Mouse (Mus musculus): ENCODE data around the gene Slc22a21. TPM values are rescaled to one million over a fixed set of nuclear protein-coding genes. Genes with fewer than 3 reads are reported as not detected.

Slc22a21 gene
- polyA plus RNA-seq, 1 experiment from 2014 or later, result 1.4 TPM

DNA sequence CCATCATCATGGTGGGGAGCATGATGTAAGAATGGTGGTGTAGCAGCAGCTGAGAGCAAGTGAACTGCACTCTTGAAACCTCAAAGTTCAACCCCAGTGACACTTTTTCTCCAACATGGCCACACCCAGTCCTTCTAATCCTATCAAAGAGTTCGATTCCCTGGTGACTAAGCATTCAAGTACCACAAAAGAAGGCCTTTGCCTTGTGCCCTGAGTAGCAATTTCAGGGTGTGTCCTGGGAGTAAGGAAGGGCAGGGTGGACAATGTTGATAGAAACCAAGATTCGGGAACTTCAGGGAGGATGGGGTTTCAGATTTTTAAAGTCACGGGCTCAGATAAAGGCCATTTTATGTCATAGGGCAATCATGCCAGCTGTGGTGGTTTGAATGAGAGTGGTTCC, 50.4 kb downstream of the Slc22a21 start:
- no peak overlapping the region for H3K4me2 ChIP-seq
- no peaks in the 10 kb centered on the region for H3K9me3 ChIP-seq (replicated peaks)
- no peak for ATAC-seq
- H3K4me1 ChIP-seq, result no peaks in the 10 kb centered on the region
- no peak overlapping the region for H3K4me3 ChIP-seq
- no peak overlapping the region for H3K27ac ChIP-seq
- WGBS (ENCODE audit: insufficient replicate concordance), result 67% methylated on average over 3 of the region's 3 CpGs
- no peak overlapping the region for H3K9ac ChIP-seq
- H3K36me3 ChIP-seq, result no peaks in the 10 kb centered on the region
- H3K27me3 ChIP-seq (replicated peaks), result no peaks in the 10 kb centered on the region; the same call in 1 of the 2 replicates

DNA sequence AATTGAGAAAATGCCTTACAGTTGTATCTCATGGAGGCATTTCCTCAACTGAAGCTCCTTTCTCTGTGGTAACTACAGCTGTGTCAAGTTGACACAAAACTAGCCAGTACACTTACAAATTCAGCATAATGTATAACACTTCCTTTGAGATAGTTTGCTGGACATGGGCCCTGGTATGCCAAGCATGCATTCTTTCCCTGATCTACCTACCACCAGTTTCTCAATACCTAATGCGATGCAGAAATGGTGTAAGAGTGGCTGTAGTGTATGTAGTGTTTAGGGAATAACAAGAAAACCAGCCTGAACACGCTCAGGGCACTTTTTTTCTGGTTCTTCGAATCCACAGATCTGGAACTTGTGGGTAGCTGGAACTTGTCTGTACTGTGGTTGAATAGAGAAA, 51.5 kb downstream of the Slc22a21 start:
- Histone ChIP-seq H3K9ac (no peak overlapping the region), H3K27me3 (replicated peaks) (no peaks in the 10 kb centered on the region; the same call in 1 of the 2 replicates), H3K4me1 (no peaks in the 10 kb centered on the region), H3K4me2 (no peak overlapping the region), H3K4me3 (no peak overlapping the region), H3K27ac (no peak overlapping the region), H3K9me3 (replicated peaks) (no peaks in the 10 kb centered on the region), H3K36me3 (no peaks in the 10 kb centered on the region)
- ATAC-seq, result no peak
- WGBS (ENCODE audit: insufficient replicate concordance), result 52% methylated on average over 3 of the region's 3 CpGs

DNA sequence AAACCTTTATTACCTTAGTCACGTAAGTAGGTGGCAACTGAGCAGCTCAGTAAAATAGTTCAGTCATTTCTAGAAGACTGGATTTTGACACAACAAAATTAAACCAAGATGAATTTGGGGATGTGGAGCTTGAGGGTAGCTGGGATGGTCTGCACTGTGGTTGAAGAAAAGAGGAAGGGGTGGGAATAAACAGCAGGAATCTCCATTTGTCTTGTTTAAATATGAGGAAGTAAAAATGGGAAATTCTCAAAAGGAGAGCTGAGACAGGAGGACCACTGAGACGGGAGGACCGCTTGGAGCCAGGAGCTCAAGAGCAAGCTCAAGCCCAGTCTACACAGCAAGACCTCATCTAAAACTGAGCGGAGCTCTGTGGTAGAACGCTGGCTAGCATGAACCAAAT, 53.8 kb downstream of the Slc22a21 start:
- H3K36me3 ChIP-seq, result no peaks in the 10 kb centered on the region
- WGBS (ENCODE audit: insufficient replicate concordance), result 62% methylated on average over 5 of the region's 5 CpGs
- no peaks in the 10 kb centered on the region for H3K9me3 ChIP-seq (replicated peaks)
- H3K4me2 ChIP-seq, result no peak overlapping the region
- no peak for ATAC-seq
- no peaks in the 10 kb centered on the region for H3K4me1 ChIP-seq
- no peak overlapping the region for H3K4me3 ChIP-seq
- H3K9ac ChIP-seq, result no peak overlapping the region
- H3K27ac ChIP-seq, result no peak overlapping the region
- no peaks in the 10 kb centered on the region; the same call in 1 of the 2 replicates for H3K27me3 ChIP-seq (replicated peaks)

DNA sequence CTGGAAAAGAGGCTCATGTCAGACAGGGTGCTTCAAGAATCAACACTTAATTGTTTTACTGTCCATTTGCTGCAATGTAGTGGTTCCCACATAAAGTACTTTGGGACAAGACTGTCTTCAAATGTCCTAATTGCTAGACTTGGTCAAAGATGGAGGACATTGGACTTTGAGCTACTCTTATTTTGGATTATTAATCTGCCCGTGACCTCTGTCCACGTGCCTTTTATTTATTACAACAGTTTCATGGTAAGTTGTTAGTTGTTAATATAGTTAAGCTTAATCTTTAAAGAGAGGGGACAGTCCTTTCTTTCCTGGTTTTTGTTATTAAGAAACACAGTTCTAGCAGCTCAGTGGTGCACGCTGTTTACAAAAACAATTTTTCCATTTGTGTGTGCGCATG, 61.3 kb downstream of the Slc22a21 start:
- Histone ChIP-seq H3K4me3 (no peak overlapping the region), H3K27ac (no peak overlapping the region), H3K36me3 (no peaks in the 10 kb centered on the region), H3K4me2 (no peak overlapping the region), H3K9ac (no peak overlapping the region), H3K4me1 (no peaks in the 10 kb centered on the region), H3K27me3 (replicated peaks) (no peaks in the 10 kb centered on the region; the same call in 1 of the 2 replicates), H3K9me3 (replicated peaks) (no peaks in the 10 kb centered on the region)
- no peak for ATAC-seq
- WGBS (ENCODE audit: insufficient replicate concordance), result 84% methylated on average over 4 of the region's 4 CpGs

DNA sequence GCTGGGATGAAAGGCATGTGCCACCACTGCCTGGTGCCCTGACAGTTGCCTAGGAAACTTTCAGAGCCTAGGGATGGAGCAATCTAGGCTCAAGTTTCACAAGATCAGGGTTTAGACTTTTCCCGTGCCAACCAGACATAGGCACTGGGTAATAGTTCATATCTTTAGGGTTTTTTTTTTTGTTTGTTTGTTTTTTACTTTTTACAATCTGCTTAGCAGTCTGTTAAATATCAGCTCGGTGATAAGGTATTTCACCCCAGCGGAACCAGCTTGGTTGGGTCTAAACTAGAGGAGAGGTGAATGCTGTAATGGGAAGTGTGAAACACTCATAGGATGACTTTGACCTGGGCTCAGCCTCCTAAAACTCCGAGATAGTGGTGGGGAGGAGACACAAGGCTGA, 69.1 kb downstream of the Slc22a21 start:
- WGBS (ENCODE audit: insufficient replicate concordance), result 57% methylated on average over 4 of the region's 4 CpGs
- Histone ChIP-seq H3K27me3 (replicated peaks) (peaks cover 6% of the 10 kb centered on the region; the same call in 1 of the 2 replicates), H3K36me3 (no peaks in the 10 kb centered on the region), H3K4me3 (no peak overlapping the region), H3K27ac (no peak overlapping the region), H3K4me1 (no peaks in the 10 kb centered on the region), H3K9me3 (replicated peaks) (no peaks in the 10 kb centered on the region), H3K4me2 (no peak overlapping the region), H3K9ac (no peak overlapping the region)
- ATAC-seq, result no peak

DNA sequence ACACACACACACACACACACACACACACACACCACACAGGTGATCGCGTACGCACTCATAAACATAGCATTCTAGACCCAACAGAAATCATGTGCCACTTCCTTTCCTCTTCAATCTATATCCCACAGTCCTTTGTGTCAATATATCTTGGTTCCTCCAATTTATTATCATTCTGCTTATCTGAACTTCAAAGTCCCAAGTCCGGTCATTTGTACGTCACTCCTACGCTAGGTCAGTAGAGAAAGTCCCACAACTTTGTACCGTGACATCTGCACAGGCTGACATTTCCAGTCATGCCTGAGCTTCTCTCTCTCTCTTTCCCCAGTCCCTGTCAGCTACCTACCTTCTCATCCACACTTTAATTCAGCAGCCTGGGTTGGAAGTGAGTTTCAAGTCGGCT, 71.4 kb downstream of the Slc22a21 start:
- Histone ChIP-seq H3K4me1 (no peaks in the 10 kb centered on the region), H3K4me2 (no peak overlapping the region), H3K27ac (no peak overlapping the region), H3K9ac (no peak overlapping the region), H3K36me3 (no peaks in the 10 kb centered on the region), H3K9me3 (replicated peaks) (no peaks in the 10 kb centered on the region), H3K27me3 (replicated peaks) (peaks cover 6% of the 10 kb centered on the region; the same call in 1 of the 2 replicates), H3K4me3 (no peak overlapping the region)
- ATAC-seq, result no peak
- WGBS (ENCODE audit: insufficient replicate concordance), result 62% methylated on average over 8 of the region's 8 CpGs

DNA sequence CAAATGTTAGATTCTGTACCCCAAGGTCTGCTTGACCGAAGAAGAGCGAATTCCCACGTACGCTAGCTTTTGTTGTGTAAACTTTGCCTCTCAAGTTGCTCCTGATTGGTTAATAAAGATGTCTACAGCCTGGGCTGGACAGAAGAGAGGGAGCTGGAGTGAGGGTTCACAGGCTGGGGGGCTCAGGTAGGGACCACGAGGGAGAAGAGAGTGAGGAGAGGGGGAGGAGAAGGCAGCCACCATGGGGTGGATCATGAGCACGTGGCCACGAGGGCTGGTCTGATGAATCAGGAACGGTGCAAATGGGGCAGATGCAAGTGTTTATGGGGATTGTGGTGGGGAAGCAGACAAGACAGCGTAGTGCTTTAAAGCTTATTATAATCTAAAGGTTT, 75.6 kb downstream of the Slc22a21 start:
- no peak for ATAC-seq
- no peak overlapping the region for H3K27ac ChIP-seq
- WGBS (ENCODE audit: insufficient replicate concordance), result 70% methylated on average over 9 of the region's 9 CpGs

DNA sequence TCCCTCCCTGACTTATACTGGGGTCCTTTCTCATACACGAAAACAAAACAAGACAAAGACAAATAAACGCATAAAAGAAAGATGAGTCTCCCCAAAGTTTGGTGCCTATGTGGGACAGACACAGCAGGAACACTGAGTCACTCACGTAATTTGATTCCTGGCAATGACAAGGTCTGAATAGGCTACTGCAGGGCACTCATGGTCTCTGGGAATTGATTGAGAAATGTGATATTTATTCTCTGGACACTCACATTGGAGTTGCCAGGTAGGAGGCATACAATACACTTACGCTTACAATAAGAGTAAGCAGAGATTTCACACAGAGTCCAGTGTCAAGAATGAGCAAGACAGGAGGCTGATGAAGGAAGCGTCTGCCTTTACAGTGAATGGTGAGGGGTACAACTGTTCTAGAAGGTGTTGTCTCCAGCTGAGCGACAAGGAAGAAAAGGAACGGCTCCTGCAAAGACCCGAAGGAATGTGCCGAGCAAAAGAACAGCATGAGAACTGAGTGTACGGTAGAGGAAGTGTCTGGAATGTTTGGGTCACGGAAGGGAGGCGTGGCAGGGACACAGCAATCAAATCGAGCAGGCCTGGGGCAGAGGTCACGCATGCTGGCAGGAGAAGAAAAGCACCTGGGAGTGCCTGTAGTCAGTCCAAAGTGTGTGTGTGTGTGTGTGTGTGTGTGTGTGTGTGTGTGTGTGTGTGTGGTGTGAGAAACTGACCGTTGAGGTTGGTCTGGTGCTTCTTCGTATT, 76.2 kb downstream of the Slc22a21 start:
- no peak overlapping the region for H3K27ac ChIP-seq
- H3K4me1 ChIP-seq, result no peaks in the 10 kb centered on the region
- no peaks in the 10 kb centered on the region for H3K36me3 ChIP-seq
- H3K4me3 ChIP-seq, result no peak overlapping the region
- no peak overlapping the region for H3K4me2 ChIP-seq
- no peaks in the 10 kb centered on the region for H3K9me3 ChIP-seq (replicated peaks)
- ATAC-seq, result 0 out of 2 replicates have a peak, but pooled peaks have one; percentile 27
- 54% methylated on average over 16 of the region's 16 CpGs for WGBS (ENCODE audit: insufficient replicate concordance)
- H3K27me3 ChIP-seq (replicated peaks), result 0 out of 2 replicates have a peak, but pooled peaks cover under 1% of the 10 kb centered on the region
- H3K9ac ChIP-seq, result no peak overlapping the region

More for the DNA sequence above, 75.6 kb downstream of the Slc22a21 start:
- Histone ChIP-seq H3K9ac (no peak overlapping the region), H3K36me3 (no peaks in the 10 kb centered on the region), H3K9me3 (replicated peaks) (no peaks in the 10 kb centered on the region), H3K4me1 (no peaks in the 10 kb centered on the region), H3K4me3 (no peak overlapping the region), H3K27me3 (replicated peaks) (0 out of 2 replicates have a peak, but pooled peaks cover 6% of the 10 kb centered on the region), H3K4me2 (no peak overlapping the region)

DNA sequence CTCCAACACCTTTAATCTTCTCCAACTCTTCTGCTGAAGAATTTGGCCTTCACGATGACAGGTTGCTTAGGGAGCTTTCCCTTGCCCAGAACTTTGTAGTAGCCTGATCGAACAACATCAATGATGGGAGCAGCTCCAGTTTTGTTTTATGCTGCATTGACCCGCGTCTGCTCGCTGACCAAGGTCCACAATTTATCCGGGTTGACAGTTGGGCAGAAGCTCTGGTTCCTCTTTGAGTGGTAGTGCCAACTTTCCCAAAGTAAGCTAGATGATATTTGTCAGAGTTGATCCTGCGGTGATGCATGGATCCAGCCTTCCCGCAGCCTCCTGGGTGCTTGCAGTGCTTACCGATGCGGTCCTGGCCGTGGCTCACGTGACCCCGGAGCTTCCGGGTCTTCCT, 77.4 kb downstream of the Slc22a21 start:
- H3K27ac ChIP-seq, result no peak overlapping the region
- no peaks in the 10 kb centered on the region for H3K27me3 ChIP-seq (replicated peaks)
- no peaks in the 10 kb centered on the region for H3K36me3 ChIP-seq
- no peak overlapping the region for H3K9ac ChIP-seq
- no peak for ATAC-seq
- WGBS (ENCODE audit: insufficient replicate concordance), result 78% methylated on average over 14 of the region's 14 CpGs
- H3K4me3 ChIP-seq, result no peak overlapping the region
- no peak overlapping the region for H3K4me2 ChIP-seq
- H3K4me1 ChIP-seq, result no peaks in the 10 kb centered on the region
- H3K9me3 ChIP-seq (replicated peaks), result no peaks in the 10 kb centered on the region

DNA sequence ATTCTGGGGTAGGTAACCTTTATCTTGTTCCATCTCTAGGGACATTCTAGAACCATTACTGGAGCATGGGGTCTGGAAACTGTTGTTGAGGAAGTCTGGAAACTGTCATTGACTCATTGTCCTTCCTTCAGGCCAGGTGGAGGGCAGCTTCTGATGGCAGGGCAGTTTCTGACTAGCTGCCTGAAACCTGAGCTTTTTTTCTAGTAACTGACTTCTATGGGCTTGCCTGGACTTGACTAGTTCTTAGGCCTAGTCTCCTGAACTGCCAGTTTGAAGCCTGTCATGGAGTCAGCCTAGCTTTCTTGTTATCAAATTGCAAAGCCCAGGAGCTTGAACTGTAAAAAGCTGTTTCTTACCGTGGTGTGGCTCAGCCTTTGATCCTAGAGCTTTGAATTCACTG, 79.1 kb downstream of the Slc22a21 start:
- H3K27me3 ChIP-seq (replicated peaks), result no peaks in the 10 kb centered on the region
- H3K36me3 ChIP-seq, result no peaks in the 10 kb centered on the region
- no peak for ATAC-seq
- H3K27ac ChIP-seq, result no peak overlapping the region
- H3K4me3 ChIP-seq, result no peak overlapping the region
- H3K4me1 ChIP-seq, result no peaks in the 10 kb centered on the region
- no peak overlapping the region for H3K9ac ChIP-seq
- H3K9me3 ChIP-seq (replicated peaks), result no peaks in the 10 kb centered on the region
- H3K4me2 ChIP-seq, result no peak overlapping the region
- WGBS (ENCODE audit: insufficient replicate concordance), result 69% methylated on average over 1 of the region's 1 CpGs

DNA sequence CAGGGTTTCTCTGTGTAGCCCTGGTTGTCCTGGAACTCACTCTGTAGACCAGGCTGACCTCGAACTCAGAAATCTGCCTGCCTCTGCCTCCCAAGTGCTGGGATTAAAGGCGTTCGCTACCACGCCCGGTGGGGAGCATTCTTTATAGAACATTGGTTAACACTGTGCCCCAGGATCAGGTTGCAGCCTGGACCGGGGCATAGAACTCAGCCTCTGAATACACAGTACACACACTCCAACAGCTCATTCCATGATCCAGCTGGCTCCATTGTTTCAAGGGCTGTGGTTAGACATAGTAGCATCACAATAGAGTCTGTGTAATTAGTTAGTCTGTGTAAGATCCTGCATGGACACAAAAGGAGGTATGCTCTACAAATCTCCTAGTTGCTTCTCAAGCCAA, 80.2 kb downstream of the Slc22a21 start:
- WGBS (ENCODE audit: insufficient replicate concordance), result 65% methylated on average over 6 of the region's 6 CpGs
- H3K27me3 ChIP-seq (replicated peaks), result no peaks in the 10 kb centered on the region
- H3K9ac ChIP-seq, result no peak overlapping the region
- H3K4me2 ChIP-seq, result no peak overlapping the region
- no peaks in the 10 kb centered on the region for H3K36me3 ChIP-seq
- no peak for ATAC-seq
- no peaks in the 10 kb centered on the region for H3K9me3 ChIP-seq (replicated peaks)
- no peaks in the 10 kb centered on the region for H3K4me1 ChIP-seq
- no peak overlapping the region for H3K4me3 ChIP-seq
- H3K27ac ChIP-seq, result no peak overlapping the region
